Mouse (Mus musculus): ENCODE data around the gene Clstn3. TPM values are rescaled to one million over a fixed set of nuclear protein-coding genes. Genes with fewer than 3 reads are reported as not detected.
"Not testable (repeated sequence)": the region's sequence is repeated elsewhere in the genome, so short reads cannot be mapped to it uniquely, and the experiment has no call there.

The Clstn3 gene
- polyA plus RNA-seq (2014; fragmentation: Nextera tagmentation; extraction: Ambion mirVana), result 94.2 and 110 TPM in 2 replicates

DNA sequence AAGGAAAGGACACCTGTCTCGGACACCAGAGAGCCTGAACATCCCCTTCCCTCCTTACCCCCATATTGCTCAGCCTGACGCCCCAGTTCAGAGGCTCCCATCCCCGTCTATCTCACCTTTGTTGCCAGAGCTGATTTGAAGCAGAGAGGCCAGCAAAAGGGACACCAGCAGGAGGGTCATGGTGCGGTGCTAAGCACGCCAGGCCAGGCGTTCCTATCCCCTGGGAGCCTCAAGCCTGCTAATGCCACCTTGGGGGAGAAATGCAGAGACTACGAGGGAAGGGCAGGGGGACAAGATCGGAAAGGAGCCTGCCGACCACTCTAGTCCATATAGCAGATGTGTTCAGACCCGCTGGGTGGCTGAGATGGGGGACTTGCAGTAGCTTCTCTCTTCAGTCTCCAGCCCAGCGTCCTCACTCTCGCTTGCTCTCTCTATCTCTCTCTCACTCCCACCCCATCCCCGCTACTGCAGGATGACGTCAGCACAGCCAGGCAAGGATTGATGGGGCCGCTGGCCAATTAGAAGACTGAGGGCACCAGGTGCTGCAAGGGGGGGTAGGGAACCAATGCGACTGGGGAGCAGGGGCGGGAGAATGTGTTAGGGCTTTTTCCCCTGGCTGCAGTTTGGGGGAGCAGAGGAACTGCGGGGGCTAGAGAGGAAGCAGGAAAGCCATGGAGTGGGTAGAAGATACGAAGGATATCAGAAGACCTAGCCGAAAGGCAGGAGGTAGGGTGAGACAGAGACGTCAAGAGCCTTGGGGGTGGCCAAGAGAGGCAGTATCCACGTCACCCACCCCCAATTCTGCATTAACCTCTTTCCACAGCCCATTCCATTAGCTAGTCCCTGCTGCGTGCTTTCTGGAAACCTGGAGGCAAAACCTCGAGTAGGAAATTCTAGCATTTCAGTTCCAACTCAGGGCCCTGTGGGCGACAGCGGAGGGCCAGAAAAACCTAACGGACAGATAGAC is at the start of gene Clstn3:
TSS of gene Clstn3 (minus strand) at position 490 of the 967 bp plus-strand sequence.
- peak within 1 kb of the TSS; percentile 90 for H3K9ac ChIP-seq

DNA sequence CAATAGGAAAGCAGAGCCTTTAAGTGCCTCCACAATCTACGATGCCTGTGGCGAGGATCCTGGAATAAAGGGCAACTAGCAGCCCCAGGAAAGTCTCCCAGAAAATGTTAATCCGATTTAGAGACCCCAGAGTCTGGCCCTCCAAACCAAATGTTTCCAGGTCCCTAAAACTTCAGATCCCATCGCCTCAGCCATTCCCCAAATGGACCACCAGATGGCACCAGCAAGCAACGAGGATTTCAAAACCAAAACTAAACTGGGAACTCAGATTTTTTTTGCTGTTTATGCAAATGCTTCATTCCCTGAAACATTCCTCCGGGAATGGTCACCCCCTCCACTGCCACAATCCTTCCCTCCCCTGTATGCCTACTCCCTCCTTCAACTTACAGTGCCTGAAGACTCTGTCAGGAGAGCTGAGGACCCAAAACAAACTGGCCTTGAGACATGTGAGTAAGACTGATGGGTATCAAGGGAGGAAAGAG is 47.8 kb upstream of the Clstn3 start, which contains the start of gene C1ra:
TSS of gene C1ra (plus strand) at position 51 of the 482 bp plus-strand sequence.
- no peaks in the 10 kb centered on the region for H3K27me3 ChIP-seq (ENCODE audit: control insufficient read depth, insufficient read depth, low read length)

More for the DNA sequence above, at the start of gene Clstn3:
- H3K27ac ChIP-seq, result peak within 1 kb of the TSS; percentile 92
- ATAC-seq (ENCODE audit: low FRiP score) (peak; percentile 97), DNase-seq (ENCODE audit: low spot score) (peak; percentile 94)
- H3K4me1 ChIP-seq (replicated peaks; ENCODE audit: control insufficient read depth, insufficient read depth, low read length), result peaks cover 24% of the 10 kb centered on the region
- peak within 1 kb of the TSS; percentile 76 for H3K4me2 ChIP-seq (replicated peaks)
- WGBS, result 5% methylated on average over 27 of the region's 27 CpGs
- H3K9me3 ChIP-seq (ENCODE audit: control insufficient read depth, low read length), result no peaks in the 10 kb centered on the region
- H3K4me3 ChIP-seq (replicated peaks; ENCODE audit: low read length), result peak within 1 kb of the TSS; percentile 70
- peaks cover 19% of the 10 kb centered on the region for H3K36me3 ChIP-seq (replicated peaks; ENCODE audit: control insufficient read depth, insufficient read depth)
- no peaks in the 10 kb centered on the region for H3K27me3 ChIP-seq (ENCODE audit: control insufficient read depth, insufficient read depth, low read length)

DNA sequence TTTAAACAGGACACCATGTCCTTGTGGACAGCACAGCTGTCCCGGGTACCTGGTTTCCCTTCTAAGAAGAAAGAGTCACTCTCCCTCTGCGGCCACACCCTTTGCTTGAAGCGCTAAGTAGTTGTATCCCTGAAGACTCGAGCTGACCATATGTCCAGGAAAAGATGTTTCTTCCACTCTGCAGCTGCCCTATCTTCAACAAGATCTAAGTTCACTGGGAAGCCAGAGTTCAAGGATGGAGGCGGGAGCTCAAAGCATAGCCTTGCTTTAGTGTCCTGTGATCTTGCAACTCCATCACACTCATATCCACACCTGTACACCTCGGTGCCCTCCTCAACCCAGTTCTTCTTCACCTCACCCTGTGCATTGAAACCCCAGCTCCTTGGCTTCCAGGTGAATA is 47.3 kb upstream of the Clstn3 start:
- 77% methylated on average over 6 of the region's 6 CpGs for WGBS
- no peak overlapping the region for H3K9ac ChIP-seq
- no peak for ATAC-seq (ENCODE audit: low FRiP score)

More for the DNA sequence above, 47.8 kb upstream of the Clstn3 start, which contains the start of gene C1ra:
- H3K9ac ChIP-seq, result no peak within 1 kb of the TSS
- no peaks in the 10 kb centered on the region for H3K4me1 ChIP-seq (replicated peaks; ENCODE audit: control insufficient read depth, insufficient read depth, low read length)
- no peak within 1 kb of the TSS for H3K27ac ChIP-seq
- WGBS, result 14% methylated on average over 6 of the region's 6 CpGs
- peak within 1 kb of the TSS; percentile 36 for H3K4me2 ChIP-seq (replicated peaks)
- no peaks in the 10 kb centered on the region for H3K9me3 ChIP-seq (ENCODE audit: control insufficient read depth, low read length)
- peak; percentile 61 for DNase-seq (ENCODE audit: low spot score)
- no peak for ATAC-seq (ENCODE audit: low FRiP score)
- no peak within 1 kb of the TSS for H3K4me3 ChIP-seq (replicated peaks; ENCODE audit: low read length)
- no peaks in the 10 kb centered on the region for H3K36me3 ChIP-seq (replicated peaks; ENCODE audit: control insufficient read depth, insufficient read depth)

DNA sequence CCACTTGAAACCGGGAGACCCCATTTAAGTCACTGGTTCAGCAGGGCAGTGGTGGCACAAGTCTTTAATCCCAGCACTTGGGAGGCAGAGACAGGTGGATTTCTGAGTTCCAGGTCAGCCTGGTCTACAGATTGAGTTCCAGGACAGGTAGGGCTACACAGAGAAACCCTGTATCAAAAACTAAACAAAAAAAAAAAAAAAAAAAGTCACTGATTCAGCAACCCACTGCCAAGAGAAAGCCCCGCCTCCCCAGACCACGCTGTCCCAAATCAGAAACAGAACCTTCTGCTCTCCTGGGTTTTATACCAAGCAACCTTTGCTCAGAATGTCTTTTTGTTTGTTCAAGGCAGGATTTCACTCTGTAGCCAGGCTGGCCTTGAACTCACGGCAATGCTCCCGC is 44.6 kb upstream of the Clstn3 start:
- H3K36me3 ChIP-seq (replicated peaks; ENCODE audit: control insufficient read depth, insufficient read depth); H3K9ac ChIP-seq; ATAC-seq (ENCODE audit: low FRiP score); H3K4me2 ChIP-seq (replicated peaks); H3K4me1 ChIP-seq (replicated peaks; ENCODE audit: control insufficient read depth, insufficient read depth, low read length); H3K4me3 ChIP-seq (replicated peaks; ENCODE audit: low read length); H3K27me3 ChIP-seq (ENCODE audit: control insufficient read depth, insufficient read depth, low read length); H3K27ac ChIP-seq; H3K9me3 ChIP-seq (ENCODE audit: control insufficient read depth, low read length); DNase-seq (ENCODE audit: low spot score): not testable (repeated sequence)
- WGBS, result 83% methylated on average over 5 of the region's 5 CpGs

More for the DNA sequence above, 47.3 kb upstream of the Clstn3 start:
- DNase-seq (ENCODE audit: low spot score), result no peak
- Histone ChIP-seq H3K4me1 (replicated peaks; ENCODE audit: control insufficient read depth, insufficient read depth, low read length) (no peaks in the 10 kb centered on the region), H3K4me2 (replicated peaks) (no peak overlapping the region), H3K27me3 (ENCODE audit: control insufficient read depth, insufficient read depth, low read length) (no peaks in the 10 kb centered on the region), H3K4me3 (replicated peaks; ENCODE audit: low read length) (no peak overlapping the region), H3K36me3 (replicated peaks; ENCODE audit: control insufficient read depth, insufficient read depth) (no peaks in the 10 kb centered on the region), H3K9me3 (ENCODE audit: control insufficient read depth, low read length) (no peaks in the 10 kb centered on the region), H3K27ac (no peak overlapping the region)

DNA sequence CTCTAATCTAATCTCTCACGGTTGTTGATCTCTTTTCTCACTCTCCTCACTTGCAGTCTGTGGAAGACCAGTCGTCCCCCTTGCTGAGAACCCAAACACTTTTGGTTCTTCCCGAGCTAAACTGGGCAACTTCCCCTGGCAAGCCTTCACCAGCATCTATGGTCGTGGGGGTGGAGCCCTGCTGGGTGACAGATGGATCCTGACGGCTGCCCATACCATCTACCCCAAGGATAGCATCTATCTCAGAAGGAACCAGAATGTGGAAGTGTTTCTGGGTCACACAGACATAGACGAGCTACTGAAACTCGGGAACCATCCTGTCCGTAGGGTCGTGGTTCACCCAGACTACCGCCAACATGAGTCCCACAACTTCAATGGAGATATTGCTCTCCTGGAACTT is 43.7 kb upstream of the Clstn3 start:
- DNase-seq (ENCODE audit: low spot score) (no peak), ATAC-seq (ENCODE audit: low FRiP score) (no peak)
- no peak overlapping the region for H3K4me2 ChIP-seq (replicated peaks)
- no peak overlapping the region for H3K9ac ChIP-seq
- H3K27me3 ChIP-seq (ENCODE audit: control insufficient read depth, insufficient read depth, low read length), result no peaks in the 10 kb centered on the region
- no peaks in the 10 kb centered on the region for H3K36me3 ChIP-seq (replicated peaks; ENCODE audit: control insufficient read depth, insufficient read depth)
- H3K4me1 ChIP-seq (replicated peaks; ENCODE audit: control insufficient read depth, insufficient read depth, low read length), result no peaks in the 10 kb centered on the region
- no peak overlapping the region for H3K27ac ChIP-seq
- 83% methylated on average over 10 of the region's 10 CpGs for WGBS
- H3K4me3 ChIP-seq (replicated peaks; ENCODE audit: low read length), result no peak overlapping the region
- H3K9me3 ChIP-seq (ENCODE audit: control insufficient read depth, low read length), result no peaks in the 10 kb centered on the region

DNA sequence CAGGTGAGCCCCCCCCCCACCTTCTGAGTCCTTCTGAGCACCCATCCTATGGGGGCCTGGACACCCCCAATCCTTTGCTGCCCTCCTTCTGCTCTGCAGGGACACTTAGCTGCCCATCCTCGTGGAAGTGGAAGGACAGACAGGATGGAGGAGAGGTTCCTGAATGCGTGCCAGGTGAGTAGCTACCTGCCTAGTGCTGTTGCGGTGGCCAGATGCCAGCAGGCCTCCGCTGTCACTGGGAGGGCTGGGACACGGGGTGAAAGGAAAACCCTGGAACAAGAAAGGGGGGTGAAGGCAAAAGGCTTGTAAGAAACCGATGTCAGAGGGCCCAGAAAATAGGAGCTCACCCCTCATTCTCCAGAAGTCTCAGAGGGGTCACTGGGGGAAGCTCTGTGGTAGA is 42.4 kb upstream of the Clstn3 start:
- H3K9me3 ChIP-seq (ENCODE audit: control insufficient read depth, low read length), result no peaks in the 10 kb centered on the region
- no peaks in the 10 kb centered on the region for H3K4me1 ChIP-seq (replicated peaks; ENCODE audit: control insufficient read depth, insufficient read depth, low read length)
- no peak for ATAC-seq (ENCODE audit: low FRiP score)
- H3K27me3 ChIP-seq (ENCODE audit: control insufficient read depth, insufficient read depth, low read length), result no peaks in the 10 kb centered on the region
- WGBS, result 85% methylated on average over 6 of the region's 6 CpGs
- H3K36me3 ChIP-seq (replicated peaks; ENCODE audit: control insufficient read depth, insufficient read depth), result no peaks in the 10 kb centered on the region
- no peak overlapping the region for H3K27ac ChIP-seq
- no peak overlapping the region for H3K4me2 ChIP-seq (replicated peaks)
- no peak overlapping the region for H3K4me3 ChIP-seq (replicated peaks; ENCODE audit: low read length)
- H3K9ac ChIP-seq, result no peak overlapping the region
- no peak for DNase-seq (ENCODE audit: low spot score)

DNA sequence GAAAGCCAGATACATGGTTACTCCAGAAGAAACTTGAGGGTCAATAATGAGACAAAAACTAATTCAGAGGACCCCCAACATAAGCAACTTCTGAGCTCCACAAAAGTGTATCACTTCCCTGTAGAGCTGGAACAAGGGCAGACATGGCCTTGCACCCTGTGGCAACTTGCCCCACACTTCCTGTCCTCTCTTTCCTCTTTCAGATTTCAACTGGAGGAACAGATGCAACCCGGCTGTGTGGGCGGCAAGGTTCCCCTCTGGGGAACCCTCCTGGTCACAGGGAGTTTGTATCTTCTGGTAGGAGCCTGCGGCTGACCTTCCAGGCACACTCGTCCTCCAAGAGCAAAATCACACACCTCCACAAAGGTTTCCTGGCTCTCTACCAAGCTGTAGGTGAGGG is 40.4 kb upstream of the Clstn3 start:
- no peak overlapping the region for H3K4me3 ChIP-seq (replicated peaks; ENCODE audit: low read length)
- H3K27ac ChIP-seq, result no peak overlapping the region
- no peaks in the 10 kb centered on the region for H3K27me3 ChIP-seq (ENCODE audit: control insufficient read depth, insufficient read depth, low read length)
- H3K9ac ChIP-seq, result no peak overlapping the region
- no peaks in the 10 kb centered on the region for H3K36me3 ChIP-seq (replicated peaks; ENCODE audit: control insufficient read depth, insufficient read depth)
- ATAC-seq (ENCODE audit: low FRiP score), result no peak
- 78% methylated on average over 4 of the region's 4 CpGs for WGBS
- H3K9me3 ChIP-seq (ENCODE audit: control insufficient read depth, low read length), result no peaks in the 10 kb centered on the region
- H3K4me1 ChIP-seq (replicated peaks; ENCODE audit: control insufficient read depth, insufficient read depth, low read length), result no peaks in the 10 kb centered on the region
- H3K4me2 ChIP-seq (replicated peaks), result no peak overlapping the region
- DNase-seq (ENCODE audit: low spot score), result no peak

DNA sequence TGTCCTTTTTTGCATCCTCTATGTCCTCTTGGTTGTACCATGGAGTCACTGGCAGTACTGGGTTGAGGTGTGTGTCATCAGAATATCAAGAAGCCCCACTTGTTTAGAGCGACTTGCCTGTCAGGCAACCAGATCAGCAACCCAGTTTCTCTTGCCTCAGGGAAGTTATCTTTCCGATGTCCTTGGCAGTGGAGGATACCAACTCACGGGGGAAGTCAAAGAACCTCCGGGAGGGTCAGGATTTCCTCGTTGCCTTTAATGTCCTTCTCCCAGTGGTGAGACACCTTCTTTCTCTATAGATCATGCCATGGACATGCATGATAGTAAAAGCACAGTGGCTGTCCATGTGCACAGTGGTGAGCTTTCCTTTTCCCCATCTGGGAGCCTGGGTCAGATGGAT is 37.4 kb upstream of the Clstn3 start:
- no peaks in the 10 kb centered on the region for H3K4me1 ChIP-seq (replicated peaks; ENCODE audit: control insufficient read depth, insufficient read depth, low read length)
- ATAC-seq (ENCODE audit: low FRiP score), result no peak
- 95% methylated on average over 5 of the region's 5 CpGs for WGBS

DNA sequence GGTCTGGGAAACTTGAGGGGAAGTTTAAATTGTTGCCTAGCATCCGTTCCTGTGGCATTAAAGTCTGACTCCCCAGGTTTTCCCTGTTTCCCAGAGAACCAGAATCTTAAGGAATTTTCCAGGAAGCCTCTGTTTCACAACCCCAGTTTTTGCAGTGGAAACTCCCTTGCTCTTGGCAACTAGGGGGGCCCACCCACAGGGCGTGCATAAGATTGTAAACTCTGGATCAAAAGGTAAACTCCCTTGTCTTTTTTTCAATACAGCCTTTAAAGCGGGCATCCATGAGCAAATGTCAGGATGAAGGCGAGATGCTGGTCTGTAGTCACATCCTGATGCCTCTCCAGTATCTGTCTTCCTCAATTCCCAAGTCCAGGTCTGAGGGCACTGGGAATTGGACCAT is 36.9 kb upstream of the Clstn3 start:
- no peak overlapping the region for H3K27ac ChIP-seq
- no peaks in the 10 kb centered on the region for H3K9me3 ChIP-seq (ENCODE audit: control insufficient read depth, low read length)
- H3K36me3 ChIP-seq (replicated peaks; ENCODE audit: control insufficient read depth, insufficient read depth), result no peaks in the 10 kb centered on the region
- no peaks in the 10 kb centered on the region for H3K27me3 ChIP-seq (ENCODE audit: control insufficient read depth, insufficient read depth, low read length)
- DNase-seq (ENCODE audit: low spot score) (no peak), ATAC-seq (ENCODE audit: low FRiP score) (no peak)
- no peaks in the 10 kb centered on the region for H3K4me1 ChIP-seq (replicated peaks; ENCODE audit: control insufficient read depth, insufficient read depth, low read length)
- H3K4me3 ChIP-seq (replicated peaks; ENCODE audit: low read length), result no peak overlapping the region
- no peak overlapping the region for H3K4me2 ChIP-seq (replicated peaks)
- WGBS, result 85% methylated on average over 4 of the region's 4 CpGs
- no peak overlapping the region for H3K9ac ChIP-seq

More for the DNA sequence above, 37.4 kb upstream of the Clstn3 start:
- Histone ChIP-seq H3K27me3 (ENCODE audit: control insufficient read depth, insufficient read depth, low read length) (no peaks in the 10 kb centered on the region), H3K4me3 (replicated peaks; ENCODE audit: low read length) (no peak overlapping the region), H3K27ac (no peak overlapping the region), H3K9ac (no peak overlapping the region), H3K36me3 (replicated peaks; ENCODE audit: control insufficient read depth, insufficient read depth) (no peaks in the 10 kb centered on the region), H3K4me2 (replicated peaks) (no peak overlapping the region), H3K9me3 (ENCODE audit: control insufficient read depth, low read length) (no peaks in the 10 kb centered on the region)
- DNase-seq (ENCODE audit: low spot score), result no peak

All from hindbrain, embryonic 14.5 days (tissue).